Mouse (Mus musculus) bone marrow macrophage, adult 2 months (primary cell): Measurements from ENCODE around the gene Gm5565. TPM values are rescaled to one million over a fixed set of nuclear protein-coding genes. Genes with fewer than 3 reads are reported as not detected.
"Not testable (repeated sequence)": the region's sequence is repeated elsewhere in the genome, so short reads cannot be mapped to it uniquely, and the experiment has no call there.

ENCODE experiments used
- H3K27ac ChIP-seq: 2 replicates; pipeline ENCODE4 v1.5.1; 2012; ENCODE audit warnings: low read depth, low read length; ENCODE audit not compliant: insufficient read depth
- H3K4me1 ChIP-seq: 2 replicates; pipeline ENCODE4 v1.6.1; 2012; ENCODE audit warnings: low read length; ENCODE audit not compliant: control insufficient read depth, insufficient read depth
- H3K4me3 ChIP-seq: 2 replicates; pipeline ENCODE4 v1.5.1; 2012; ENCODE audit warnings: mild to moderate bottlenecking, low read length, moderate library complexity; ENCODE audit not compliant: insufficient read depth
- CTCF ChIP-seq: IDR thresholded peaks from 2 replicates; pipeline ENCODE4 v1.5.1; 2012; ENCODE audit warnings: low read depth, mild to moderate bottlenecking, low read length, moderate library complexity
- POLR2A ChIP-seq: IDR thresholded peaks from 2 replicates; pipeline ENCODE4 v1.6.1; 2012; ENCODE audit warnings: mild to moderate bottlenecking, low read depth, low read length, borderline replicate concordance
- polyA plus RNA-seq: library from polyadenylated mRNA; stranded (reverse); fragments of >200 nt; gene quantifications from 2 replicates; pipeline ENCODE4 v1.2.4, GENCODE M21; 2012; ENCODE audit not compliant: missing spikeins, insufficient read depth, insufficient read length

Gene Gm5565
- polyA plus RNA-seq, 1 experiment, result not detected

DNA sequence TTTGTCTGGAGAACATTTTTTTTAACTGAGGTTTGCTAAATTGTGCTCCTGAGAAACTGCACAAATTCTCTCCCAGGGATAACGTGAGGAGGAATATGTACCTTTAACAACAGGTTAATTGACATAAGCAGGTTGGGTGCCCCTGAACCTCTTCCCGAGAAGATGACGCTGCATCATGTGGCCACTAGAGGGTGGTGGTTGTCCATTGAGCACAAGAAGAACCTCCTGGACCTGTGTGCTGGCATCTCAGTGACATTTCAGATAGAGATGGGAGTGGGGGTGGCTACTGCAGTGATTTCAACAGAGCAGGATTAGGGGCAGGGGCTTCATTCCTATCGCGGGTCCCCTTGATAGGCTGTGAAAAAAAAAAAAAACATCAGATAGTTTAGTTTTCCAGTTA lies 27.1 kb upstream of the Gm5565 start:
- peak; percentile 14; the same call in 1 of the 2 replicates for TF ChIP-seq CTCF
- H3K4me3 ChIP-seq, H3K27ac ChIP-seq, H3K4me1 ChIP-seq: not testable (repeated sequence)

GRCm38 (mm10) chr5:146185204-146185603 lies 24.9 kb upstream of the Gm5565 start, which contains the start of gene 1700001J03Rik:
1700001J03Rik (minus strand) TSS chr5:146185304.
- H3K4me3 ChIP-seq, H3K4me1 ChIP-seq, H3K27ac ChIP-seq: not testable (repeated sequence)

DNA sequence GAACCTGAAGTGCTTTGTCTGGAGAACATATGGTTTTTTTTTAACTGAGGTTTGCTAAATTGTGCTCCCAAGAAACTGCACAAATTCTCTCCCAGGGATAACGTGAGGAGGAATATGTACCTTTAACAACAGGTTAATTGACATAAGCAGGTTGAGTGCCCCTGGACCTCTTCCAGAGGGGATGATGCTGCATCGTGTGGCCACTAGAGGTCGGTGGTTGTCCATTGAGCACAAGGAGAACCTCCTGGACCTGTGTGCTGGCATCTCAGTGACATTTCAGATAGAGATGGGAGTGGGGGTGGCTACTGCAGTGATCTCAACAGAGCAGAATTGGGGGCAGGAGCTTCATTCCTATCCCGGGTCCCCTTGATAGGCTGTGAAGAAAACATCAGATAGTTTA lies 12.4 kb upstream of the Gm5565 start:
- not testable (repeated sequence) for H3K4me1 ChIP-seq, H3K27ac ChIP-seq, H3K4me3 ChIP-seq

DNA sequence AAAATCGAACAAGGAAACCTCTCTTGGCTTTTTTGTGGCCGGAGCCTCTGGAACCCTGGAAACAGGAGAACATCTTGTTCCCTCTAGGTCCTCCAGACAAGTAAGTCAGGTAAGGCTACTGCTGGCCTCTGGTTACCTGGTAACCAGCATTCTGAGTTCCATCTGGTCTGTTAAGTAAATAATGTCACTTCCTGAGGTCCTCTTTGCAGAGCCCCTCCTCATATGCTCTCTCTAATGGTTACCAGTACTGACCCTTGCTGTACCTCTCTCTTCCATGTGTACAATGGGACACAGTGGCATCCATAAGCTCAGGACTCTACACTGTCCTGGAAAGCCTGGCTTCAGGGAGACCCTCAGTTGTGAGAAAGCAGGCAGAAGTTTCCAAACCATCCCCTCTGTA lies 10.3 kb upstream of the Gm5565 start, which contains the start of gene Gm6309:
Gene Gm6309 (minus strand): TSS at position 101 of the 400 bp plus-strand sequence.
- not testable (repeated sequence) for H3K4me1 ChIP-seq, H3K27ac ChIP-seq, H3K4me3 ChIP-seq

- H3K27ac ChIP-seq, H3K4me1 ChIP-seq: not testable (repeated sequence)
Observed at GRCm38 (mm10) chr5:146158326-146158725, 2.0 kb downstream of the Gm5565 start.

GRCm38 (mm10) chr5:146150454-146150853 lies 9.9 kb downstream of the Gm5565 start:
- TF ChIP-seq CTCF, result no peak
- Histone ChIP-seq H3K27ac (no peak overlapping the region), H3K4me3 (no peak overlapping the region), H3K4me1 (no peaks in the 10 kb centered on the region)

More at GRCm38 (mm10) chr5:146158326-146158725, 2.0 kb downstream of the Gm5565 start:
- not testable (repeated sequence) for H3K4me3 ChIP-seq

GRCm38 (mm10) chr5:146147903-146148302 lies 12.4 kb downstream of the Gm5565 start:
- Histone ChIP-seq H3K27ac (no peak overlapping the region), H3K4me3 (no peak overlapping the region), H3K4me1 (no peaks in the 10 kb centered on the region)
- no peak for TF ChIP-seq CTCF
- TF ChIP-seq POLR2A, result no peak

Other genes with a start within 250 kb of the Gm5565 start
- not detected in 2 replicates for gene Cyp3a25, start 150.9 kb downstream of the Gm5565 start, polyA plus RNA-seq
- gene Cyp3a59, start 81.3 kb downstream of the Gm5565 start, polyA plus RNA-seq, result not detected in 2 replicates
- gene Gm6309, start 10.2 kb upstream of the Gm5565 start, polyA plus RNA-seq, result not detected in 2 replicates
- gene 1700001J03Rik, start 24.8 kb upstream of the Gm5565 start, polyA plus RNA-seq, result 1.2 and 2.3 TPM in 2 replicates
- gene Rnf6, start 61.0 kb upstream of the Gm5565 start, polyA plus RNA-seq, result 43.2 TPM in 2 replicates
- gene Cdk8, start 70.7 kb upstream of the Gm5565 start, polyA plus RNA-seq, result 25.3 and 28.5 TPM in 2 replicates
- not detected in 2 replicates for gene Wasf3, start 224.4 kb upstream of the Gm5565 start, polyA plus RNA-seq